Mouse (Mus musculus): ENCODE data around the gene Lmod3. TPM values are rescaled to one million over a fixed set of nuclear protein-coding genes. Genes with fewer than 3 reads are reported as not detected.

The Lmod3 gene
- polyA plus RNA-seq, 1 experiment from 2014 or later = not detected

- Histone ChIP-seq H3K36me3 (ENCODE audit: control insufficient read depth, insufficient read depth, low read length) (no peaks in the 10 kb centered on the region), H3K4me3 (ENCODE audit: low read depth, low read length) (no peak overlapping the region), H3K4me2 (replicated peaks; ENCODE audit: low read depth, low read length) (no peak overlapping the region), H3K9ac (replicated peaks; ENCODE audit: low read depth, low read length) (no peak overlapping the region), H3K4me1 (ENCODE audit: control insufficient read depth, insufficient read depth, low read length) (peaks cover 8% of the 10 kb centered on the region; the same call in 1 of the 2 replicates), H3K27ac (ENCODE audit: low read length) (no peak overlapping the region), H3K9me3 (ENCODE audit: control insufficient read depth, low read depth, low read length) (no peaks in the 10 kb centered on the region), H3K27me3 (ENCODE audit: control insufficient read depth, insufficient read depth, low read length) (no peaks in the 10 kb centered on the region)
- no peak for ATAC-seq (ENCODE audit: insufficient number of reproducible peaks, insufficient read depth, low FRiP score, low read depth)
- WGBS = 73% methylated on average over 4 of the region's 4 CpGs
These were observed 36.3 kb downstream of the Lmod3 start for GRCm38 (mm10) chr6:97216154-97216821.

- peaks cover 9% of the 10 kb centered on the region; the same call in 1 of the 2 replicates for H3K4me1 ChIP-seq (ENCODE audit: control insufficient read depth, insufficient read depth, low read length)
- peak overlapping the region; percentile 71; the same call in 1 of the 2 replicates for H3K4me3 ChIP-seq (ENCODE audit: low read depth, low read length)
- no peaks in the 10 kb centered on the region for H3K27me3 ChIP-seq (ENCODE audit: control insufficient read depth, insufficient read depth, low read length)
- ATAC-seq (ENCODE audit: insufficient number of reproducible peaks, insufficient read depth, low FRiP score, low read depth) = no peak
- H3K4me2 ChIP-seq (replicated peaks; ENCODE audit: low read depth, low read length) = peak overlapping the region; percentile 75
- no peaks in the 10 kb centered on the region for H3K36me3 ChIP-seq (ENCODE audit: control insufficient read depth, insufficient read depth, low read length)
- no peak overlapping the region for H3K9ac ChIP-seq (replicated peaks; ENCODE audit: low read depth, low read length)
- H3K9me3 ChIP-seq (ENCODE audit: control insufficient read depth, low read depth, low read length) = no peaks in the 10 kb centered on the region
- no peak overlapping the region for H3K27ac ChIP-seq (ENCODE audit: low read length)
- WGBS = 65% methylated on average over 12 of the region's 12 CpGs
These were observed 40.6 kb downstream of the Lmod3 start for GRCm38 (mm10) chr6:97211981-97212380.

- peak; percentile 40; the same call in 1 of the 2 replicates for ATAC-seq (ENCODE audit: insufficient number of reproducible peaks, insufficient read depth, low FRiP score, low read depth)
- Histone ChIP-seq H3K27me3 (ENCODE audit: control insufficient read depth, insufficient read depth, low read length) (no peaks in the 10 kb centered on the region), H3K9me3 (ENCODE audit: control insufficient read depth, low read depth, low read length) (no peaks in the 10 kb centered on the region), H3K9ac (replicated peaks; ENCODE audit: low read depth, low read length) (peak overlapping the region; percentile 64), H3K4me3 (ENCODE audit: low read depth, low read length) (peak overlapping the region; percentile 71), H3K27ac (ENCODE audit: low read length) (peak overlapping the region; percentile 49), H3K36me3 (ENCODE audit: control insufficient read depth, insufficient read depth, low read length) (no peaks in the 10 kb centered on the region), H3K4me1 (ENCODE audit: control insufficient read depth, insufficient read depth, low read length) (peaks cover 9% of the 10 kb centered on the region; the same call in 1 of the 2 replicates), H3K4me2 (replicated peaks; ENCODE audit: low read depth, low read length) (peak overlapping the region; percentile 75)
- 2% methylated on average over 22 of the region's 22 CpGs for WGBS
These were observed 41.5 kb downstream of the Lmod3 start for GRCm38 (mm10) chr6:97210962-97211601.

- Histone ChIP-seq H3K4me1 (ENCODE audit: control insufficient read depth, insufficient read depth, low read length) (peaks cover 9% of the 10 kb centered on the region; the same call in 1 of the 2 replicates), H3K4me3 (ENCODE audit: low read depth, low read length) (peak within 1 kb of the TSS; percentile 71), H3K27ac (ENCODE audit: low read length) (peak within 1 kb of the TSS; percentile 49), H3K36me3 (ENCODE audit: control insufficient read depth, insufficient read depth, low read length) (no peaks in the 10 kb centered on the region), H3K27me3 (ENCODE audit: control insufficient read depth, insufficient read depth, low read length) (no peaks in the 10 kb centered on the region), H3K9ac (replicated peaks; ENCODE audit: low read depth, low read length) (peak within 1 kb of the TSS; percentile 64), H3K4me2 (replicated peaks; ENCODE audit: low read depth, low read length) (peak within 1 kb of the TSS; percentile 75), H3K9me3 (ENCODE audit: control insufficient read depth, low read depth, low read length) (no peaks in the 10 kb centered on the region)
- ATAC-seq (ENCODE audit: insufficient number of reproducible peaks, insufficient read depth, low FRiP score, low read depth) = peak; percentile 79
- WGBS = 9% methylated on average over 32 of the region's 32 CpGs
These were observed 42.2 kb downstream of the Lmod3 start, which contains the start of gene Arl6ip5 for GRCm38 (mm10) chr6:97210191-97210961. Gene Arl6ip5, plus strand, starts transcription at chr6:97210689.

GRCm38 (mm10) chr6:97209751-97210150 lies 42.8 kb downstream of the Lmod3 start:
- no peak overlapping the region for H3K4me2 ChIP-seq (replicated peaks; ENCODE audit: low read depth, low read length)
- no peaks in the 10 kb centered on the region for H3K9me3 ChIP-seq (ENCODE audit: control insufficient read depth, low read depth, low read length)
- no peaks in the 10 kb centered on the region for H3K27me3 ChIP-seq (ENCODE audit: control insufficient read depth, insufficient read depth, low read length)
- no peak for ATAC-seq (ENCODE audit: insufficient number of reproducible peaks, insufficient read depth, low FRiP score, low read depth)
- H3K36me3 ChIP-seq (ENCODE audit: control insufficient read depth, insufficient read depth, low read length) = no peaks in the 10 kb centered on the region
- no peak overlapping the region for H3K4me3 ChIP-seq (ENCODE audit: low read depth, low read length)
- H3K27ac ChIP-seq (ENCODE audit: low read length) = no peak overlapping the region
- H3K9ac ChIP-seq (replicated peaks; ENCODE audit: low read depth, low read length) = no peak overlapping the region
- peaks cover 9% of the 10 kb centered on the region; the same call in 1 of the 2 replicates for H3K4me1 ChIP-seq (ENCODE audit: control insufficient read depth, insufficient read depth, low read length)
- 86% methylated on average over 4 of the region's 4 CpGs for WGBS

- H3K4me2 ChIP-seq (replicated peaks; ENCODE audit: low read depth, low read length) = no peak overlapping the region
- no peaks in the 10 kb centered on the region for H3K9me3 ChIP-seq (ENCODE audit: control insufficient read depth, low read depth, low read length)
- no peak overlapping the region for H3K9ac ChIP-seq (replicated peaks; ENCODE audit: low read depth, low read length)
- no peak overlapping the region for H3K27ac ChIP-seq (ENCODE audit: low read length)
- H3K4me1 ChIP-seq (ENCODE audit: control insufficient read depth, insufficient read depth, low read length) = peaks cover 9% of the 10 kb centered on the region; the same call in 1 of the 2 replicates
- H3K4me3 ChIP-seq (ENCODE audit: low read depth, low read length) = no peak overlapping the region
- H3K36me3 ChIP-seq (ENCODE audit: control insufficient read depth, insufficient read depth, low read length) = no peaks in the 10 kb centered on the region
- 53% methylated on average over 3 of the region's 3 CpGs for WGBS
- no peaks in the 10 kb centered on the region for H3K27me3 ChIP-seq (ENCODE audit: control insufficient read depth, insufficient read depth, low read length)
- ATAC-seq (ENCODE audit: insufficient number of reproducible peaks, insufficient read depth, low FRiP score, low read depth) = no peak
These were observed 43.4 kb downstream of the Lmod3 start for GRCm38 (mm10) chr6:97209201-97209600.

- no peak for ATAC-seq (ENCODE audit: insufficient number of reproducible peaks, insufficient read depth, low FRiP score, low read depth)
- no peaks in the 10 kb centered on the region for H3K27me3 ChIP-seq (ENCODE audit: control insufficient read depth, insufficient read depth, low read length)
- no peaks in the 10 kb centered on the region for H3K36me3 ChIP-seq (ENCODE audit: control insufficient read depth, insufficient read depth, low read length)
- H3K4me3 ChIP-seq (ENCODE audit: low read depth, low read length) = no peak overlapping the region
- H3K9me3 ChIP-seq (ENCODE audit: control insufficient read depth, low read depth, low read length) = no peaks in the 10 kb centered on the region
- peak overlapping the region; percentile 34; the same call in 1 of the 2 replicates for H3K27ac ChIP-seq (ENCODE audit: low read length)
- H3K4me2 ChIP-seq (replicated peaks; ENCODE audit: low read depth, low read length) = no peak overlapping the region
- peaks cover 13% of the 10 kb centered on the region; the same call in 1 of the 2 replicates for H3K4me1 ChIP-seq (ENCODE audit: control insufficient read depth, insufficient read depth, low read length)
- 45% methylated on average over 3 of the region's 3 CpGs for WGBS
- no peak overlapping the region for H3K9ac ChIP-seq (replicated peaks; ENCODE audit: low read depth, low read length)
These were observed 44.2 kb downstream of the Lmod3 start for GRCm38 (mm10) chr6:97208406-97208805.

- no peaks in the 10 kb centered on the region for H3K36me3 ChIP-seq (ENCODE audit: control insufficient read depth, insufficient read depth, low read length)
- WGBS = 75% methylated on average over 4 of the region's 4 CpGs
- no peak for ATAC-seq (ENCODE audit: insufficient number of reproducible peaks, insufficient read depth, low FRiP score, low read depth)
These were observed 45.5 kb downstream of the Lmod3 start for GRCm38 (mm10) chr6:97207085-97207484.

More at GRCm38 (mm10) chr6:97207085-97207484, 45.5 kb downstream of the Lmod3 start:
- Histone ChIP-seq H3K9me3 (ENCODE audit: control insufficient read depth, low read depth, low read length) (no peaks in the 10 kb centered on the region), H3K4me3 (ENCODE audit: low read depth, low read length) (no peak overlapping the region), H3K9ac (replicated peaks; ENCODE audit: low read depth, low read length) (no peak overlapping the region), H3K27me3 (ENCODE audit: control insufficient read depth, insufficient read depth, low read length) (no peaks in the 10 kb centered on the region), H3K27ac (ENCODE audit: low read length) (no peak overlapping the region), H3K4me1 (ENCODE audit: control insufficient read depth, insufficient read depth, low read length) (peaks cover 14% of the 10 kb centered on the region; the same call in 1 of the 2 replicates), H3K4me2 (replicated peaks; ENCODE audit: low read depth, low read length) (no peak overlapping the region)
